Mouse (Mus musculus): ENCODE data around the gene Wdr81.
A peak's percentile ranks its signal among the peaks of the same experiment; 100 is the strongest.

Gene Wdr81

DNA sequence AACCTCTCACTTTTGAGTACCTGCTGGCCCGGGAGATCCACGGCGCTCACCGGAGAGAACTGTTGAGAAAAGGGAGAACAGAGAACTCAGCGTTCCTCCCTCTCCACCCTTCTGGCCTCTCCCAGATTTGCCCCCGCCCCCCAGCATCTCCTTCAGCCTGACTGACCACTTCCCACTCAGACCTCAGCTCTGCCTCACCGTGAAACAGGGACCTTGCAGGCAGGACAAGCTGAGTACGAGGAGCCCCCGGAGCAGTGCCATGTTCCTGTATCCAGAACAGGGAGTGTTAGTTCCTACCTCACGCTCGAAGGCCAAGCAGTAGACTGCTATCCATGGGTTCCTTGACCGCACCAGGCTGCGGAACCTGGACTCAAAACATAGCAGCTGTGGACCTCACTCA is 16.3 kb downstream of the Wdr81 start:
- no peak for DNase-seq (ENCODE audit: low spot score)

DNA sequence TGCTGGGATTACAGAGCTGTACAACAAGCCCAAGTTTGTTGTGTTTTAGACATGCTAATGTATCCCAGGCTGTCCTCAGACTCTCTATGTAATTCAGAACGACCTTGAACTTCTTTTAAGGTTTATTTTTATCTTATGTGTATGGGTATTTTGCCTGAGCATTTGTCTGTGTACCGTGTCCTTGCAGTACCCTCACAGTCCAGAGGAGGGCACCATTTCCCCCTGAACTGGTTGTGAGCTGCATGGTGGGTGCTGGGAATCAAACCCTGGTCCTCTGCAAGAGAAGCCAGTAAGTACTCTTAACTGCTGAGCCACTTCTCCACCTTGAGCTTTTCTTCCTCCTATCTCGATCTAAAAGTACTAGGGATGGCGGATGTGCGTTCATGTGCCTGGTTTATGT is 20.4 kb downstream of the Wdr81 start:
- DNase-seq (ENCODE audit: low spot score): no peak

DNA sequence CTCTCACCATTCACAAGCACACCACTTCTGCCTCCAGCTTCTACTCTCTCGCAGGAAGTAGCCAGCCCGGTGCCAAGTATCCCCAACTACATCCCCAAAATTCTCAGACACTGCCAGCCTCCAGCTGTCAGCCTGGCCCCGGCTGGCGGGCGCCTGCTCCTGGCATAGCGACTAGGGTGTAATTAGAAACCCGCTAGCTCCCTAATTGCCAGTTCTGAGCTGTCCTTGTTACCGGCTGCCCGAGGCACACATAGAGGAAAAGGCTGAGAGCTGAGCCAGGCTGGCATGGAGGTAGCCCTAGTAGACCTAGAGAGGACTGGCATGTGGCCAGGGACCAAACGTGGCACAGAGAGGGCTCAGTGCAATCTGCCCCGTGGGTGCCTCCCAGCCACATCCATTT is 23.2 kb downstream of the Wdr81 start:
- DNase-seq (ENCODE audit: low spot score): peak; percentile 29

DNA sequence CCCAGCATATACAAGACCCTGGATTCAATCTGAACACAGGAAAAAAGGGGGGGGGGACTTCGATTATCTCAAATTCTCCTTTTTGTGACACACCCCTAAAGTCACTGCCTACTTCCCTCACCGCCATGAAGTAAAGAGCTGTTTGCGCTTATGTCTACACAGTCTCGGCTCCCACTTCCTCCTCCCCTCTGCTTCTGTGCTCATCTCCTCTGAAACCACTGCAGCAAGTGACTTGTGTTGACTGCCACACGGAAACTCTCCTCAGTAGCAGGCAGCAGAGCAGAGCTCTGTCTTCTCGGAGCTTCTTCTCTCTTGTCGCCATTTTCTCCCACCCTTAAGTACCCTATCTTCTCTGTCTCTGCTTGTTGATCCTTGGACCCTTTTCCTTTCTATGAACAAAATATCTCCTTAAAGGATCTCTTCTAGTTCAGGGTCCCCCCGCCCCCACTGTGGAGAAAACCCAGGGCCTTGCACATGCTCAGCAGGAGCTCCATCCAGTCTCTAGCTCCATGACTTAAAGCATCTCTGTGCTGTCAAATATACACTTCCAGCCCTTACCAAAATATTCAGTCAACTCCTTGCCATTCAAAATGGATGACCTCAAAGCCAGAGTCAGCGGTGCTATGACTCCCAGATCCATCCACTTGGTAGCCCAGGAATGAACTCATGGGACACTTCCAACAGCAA is 25.4 kb downstream of the Wdr81 start:
- DNase-seq (ENCODE audit: low spot score): no peak

DNA sequence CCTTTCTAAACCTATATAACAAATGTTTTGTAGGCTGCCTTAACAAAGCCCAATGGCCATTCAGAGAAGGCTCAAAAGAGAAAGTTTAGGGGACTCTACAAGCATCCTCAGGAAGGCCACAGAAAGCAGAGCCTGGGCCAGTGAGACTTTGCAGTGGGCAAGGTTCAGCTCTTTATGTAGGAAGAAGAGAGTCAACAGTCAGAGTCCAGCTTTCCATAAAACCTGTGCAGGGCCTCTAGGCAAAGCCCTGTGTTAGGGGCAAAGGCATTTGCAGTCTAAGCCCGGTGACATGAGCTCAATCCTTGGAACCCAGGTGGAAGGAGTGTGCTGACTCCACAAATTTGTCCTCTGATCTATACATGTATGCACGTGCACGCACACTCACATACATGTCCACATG is 30.1 kb downstream of the Wdr81 start:
- no peak for DNase-seq (ENCODE audit: low spot score)

DNA sequence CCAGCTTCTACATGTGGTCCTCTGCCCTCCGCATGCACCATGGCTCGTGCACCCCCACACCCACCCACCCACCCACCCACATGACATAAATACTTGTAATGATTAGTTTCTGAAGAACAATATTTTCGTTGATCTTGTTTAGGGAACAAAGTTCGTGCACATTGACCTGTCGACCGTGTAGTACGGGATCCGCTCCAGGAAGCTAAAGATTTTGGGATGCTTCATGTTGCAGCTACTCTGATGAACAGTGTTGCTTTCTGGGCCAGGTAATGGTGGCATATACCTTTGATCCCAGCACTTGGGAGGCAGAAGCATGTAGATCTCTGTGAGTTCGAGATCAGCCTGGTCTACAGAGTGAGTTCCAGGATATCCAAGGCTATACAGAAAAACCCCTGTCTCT is 30.5 kb downstream of the Wdr81 start:
- no peak for DNase-seq (ENCODE audit: low spot score)

DNA sequence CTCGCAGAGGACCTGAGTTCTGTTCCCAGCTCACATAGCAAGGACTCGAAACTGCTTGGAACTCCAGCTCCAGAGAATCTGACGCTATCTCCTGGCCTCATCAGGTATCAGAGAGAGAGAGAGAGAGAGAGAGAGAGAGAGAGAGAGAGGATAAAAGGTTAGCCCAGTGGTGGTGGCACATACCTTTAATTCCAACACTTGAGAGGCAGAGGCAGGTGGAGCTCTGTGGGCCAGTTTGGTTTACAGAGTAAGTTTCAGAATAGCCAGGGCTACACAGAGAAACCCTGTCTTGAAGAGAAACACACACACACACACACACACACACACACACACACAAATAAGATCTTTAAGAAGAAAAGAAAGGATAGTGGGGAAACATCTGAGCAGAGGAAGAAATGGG is 31.4 kb downstream of the Wdr81 start:
- no peak for DNase-seq (ENCODE audit: low spot score)

DNA sequence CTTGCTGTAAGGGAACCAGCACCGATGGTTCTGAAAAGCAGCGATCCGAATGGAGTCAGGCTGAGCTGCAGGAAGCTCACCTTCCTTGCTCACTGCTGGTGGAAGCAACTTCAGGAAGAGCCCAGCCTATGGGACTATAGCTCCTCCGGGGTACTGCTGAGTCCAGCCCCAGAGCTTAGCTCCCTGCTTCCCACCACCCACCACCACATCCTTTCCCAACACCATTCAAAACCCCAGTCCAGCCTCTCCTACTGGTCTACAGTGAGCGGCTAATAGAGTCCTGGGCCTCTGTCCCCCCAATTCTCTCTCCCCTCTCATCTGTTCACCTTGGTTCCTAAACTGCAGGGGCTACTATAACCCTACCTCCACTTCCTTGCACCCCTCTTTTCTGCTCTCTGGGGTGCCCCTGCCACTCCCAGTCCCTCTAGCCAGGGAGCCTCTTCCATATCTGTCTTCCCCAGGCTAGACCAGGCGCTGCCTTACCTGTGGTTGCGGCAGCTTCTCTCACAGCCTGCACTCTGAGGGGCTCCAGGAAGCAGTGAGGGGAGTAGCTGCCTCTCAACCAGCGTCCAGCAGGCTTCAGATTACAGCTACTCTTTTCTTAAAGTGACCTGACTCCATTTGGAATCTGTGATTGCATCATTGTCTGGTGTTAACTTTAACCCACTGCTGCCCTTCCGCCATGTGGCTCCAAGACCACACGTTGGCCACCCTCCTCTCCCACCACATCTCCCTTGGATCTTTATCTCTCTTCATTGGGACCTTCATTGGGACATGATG is 32.3 kb downstream of the Wdr81 start, which contains the start of gene Serpinf1:
Serpinf1 (minus strand) TSS at position 689 of the 780 bp plus-strand sequence.
- no peak for DNase-seq (ENCODE audit: low spot score)

DNA sequence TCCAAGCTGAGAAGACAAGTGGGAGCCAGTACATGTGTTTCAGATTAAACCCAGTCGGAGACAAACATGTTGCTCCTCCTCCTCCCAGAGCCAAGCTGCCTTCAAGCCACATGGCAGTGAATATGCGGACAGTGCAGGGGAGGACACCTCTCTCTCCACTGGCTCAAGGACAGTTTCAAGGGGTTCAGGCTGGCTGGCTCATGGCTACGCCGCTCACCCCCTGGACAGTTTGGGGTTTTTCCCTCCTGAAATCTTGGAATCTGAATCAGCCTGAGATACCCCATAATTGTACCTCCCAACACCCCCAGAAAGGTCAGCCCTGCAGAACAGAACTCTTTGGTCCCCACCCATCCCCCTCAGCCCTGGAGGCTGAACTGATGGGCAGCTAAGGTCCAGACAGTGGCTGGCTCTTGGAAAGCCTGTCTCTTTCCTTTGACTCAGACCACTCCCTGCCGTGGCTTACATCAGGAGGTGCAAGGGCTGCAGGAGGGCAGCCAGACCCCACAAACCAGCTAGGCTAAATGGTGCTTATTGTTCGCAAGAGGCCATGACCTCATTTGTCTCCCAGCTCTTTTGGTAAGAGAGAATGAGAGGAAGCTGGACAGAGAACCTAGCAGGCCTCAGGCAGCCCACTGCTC is 33.0 kb downstream of the Wdr81 start:
- DNase-seq (ENCODE audit: low spot score): no peak

DNA sequence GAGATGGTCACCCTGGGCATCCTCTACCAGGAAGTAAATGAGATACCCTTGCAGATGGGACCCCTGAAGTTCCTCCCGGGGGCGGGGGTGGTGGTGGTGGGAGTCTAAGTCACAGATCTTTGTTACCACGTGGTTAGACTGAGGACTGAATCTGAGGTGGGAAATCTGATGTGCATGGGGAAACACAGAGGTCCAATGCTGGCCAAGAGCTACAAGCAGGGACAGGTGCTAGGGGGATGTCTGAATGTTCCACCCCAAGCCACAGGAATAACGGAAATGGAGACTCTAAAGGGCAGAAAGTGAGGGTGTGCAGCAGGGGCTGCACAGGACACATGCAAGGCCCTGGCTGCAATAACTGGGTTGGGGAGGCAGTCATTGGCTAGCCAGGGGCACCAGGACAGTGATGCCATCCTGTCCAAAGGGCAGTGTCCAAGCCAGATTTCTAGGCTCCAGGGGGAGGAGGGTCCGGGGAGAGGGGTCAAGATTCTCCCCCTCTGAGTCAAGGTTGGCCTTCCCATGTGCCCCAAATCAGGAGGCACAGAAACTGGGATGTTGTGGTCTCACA is 33.6 kb downstream of the Wdr81 start:
- no peak for DNase-seq (ENCODE audit: low spot score)

DNA sequence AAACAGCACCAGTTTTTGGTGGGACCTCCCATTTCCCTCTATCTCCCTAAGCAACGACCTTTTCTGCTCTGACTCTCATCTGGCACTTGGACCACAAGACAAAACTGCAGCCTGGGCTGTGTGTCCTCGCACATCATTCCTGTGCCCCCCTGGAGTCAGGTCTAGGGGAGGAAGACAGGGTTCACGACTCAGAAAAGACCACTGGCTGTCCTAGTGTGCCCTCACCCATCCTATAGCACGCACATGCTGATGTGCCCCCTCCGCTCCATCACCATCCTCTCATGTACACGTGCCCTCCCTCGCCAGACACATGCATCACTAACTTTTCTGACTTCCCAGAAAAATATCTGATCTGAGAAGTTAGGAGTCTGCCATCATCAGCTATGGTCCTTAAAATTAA is 34.5 kb downstream of the Wdr81 start:
- DNase-seq (ENCODE audit: low spot score): no peak

DNA sequence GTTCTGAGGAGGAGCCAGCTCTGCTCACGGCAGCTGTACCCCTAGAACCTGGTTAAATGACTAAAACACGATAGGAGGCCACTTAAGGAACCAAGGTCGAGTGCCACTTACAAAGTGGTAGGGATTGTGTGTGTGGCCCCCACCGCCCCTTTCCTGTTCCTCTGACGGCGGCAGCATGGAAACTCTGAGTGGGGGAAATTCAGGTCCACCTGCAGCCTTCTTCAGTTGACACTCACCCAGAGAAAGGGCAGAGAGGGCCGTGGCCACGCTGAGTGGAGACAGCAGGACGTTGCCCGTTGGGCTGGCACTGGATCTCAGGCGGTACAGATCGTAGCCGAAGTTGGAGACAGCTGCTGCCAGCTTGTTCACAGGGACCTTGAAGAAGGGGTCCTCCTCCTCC is 38.5 kb downstream of the Wdr81 start:
- DNase-seq (ENCODE audit: low spot score): no peak

DNA sequence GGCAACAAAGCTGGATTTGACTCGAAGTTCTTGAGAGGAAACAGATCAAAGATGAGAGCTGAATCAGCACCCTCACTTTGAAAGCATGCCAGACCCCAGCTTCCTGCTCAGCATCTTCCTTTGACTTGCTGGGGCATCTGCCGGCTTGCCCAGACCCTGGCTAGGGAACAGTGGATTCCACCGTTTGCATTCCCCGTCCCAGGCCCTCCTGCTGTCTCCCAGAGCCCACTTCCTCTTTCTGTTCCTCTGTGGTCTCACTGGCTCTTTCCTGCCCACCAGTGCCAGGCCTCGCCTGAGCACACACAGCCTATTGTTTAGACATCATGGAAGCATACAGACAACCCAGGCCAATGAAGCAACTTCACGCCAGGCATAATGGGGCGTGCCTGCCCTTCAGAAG is 39.4 kb downstream of the Wdr81 start:
- DNase-seq (ENCODE audit: low spot score): no peak

DNA sequence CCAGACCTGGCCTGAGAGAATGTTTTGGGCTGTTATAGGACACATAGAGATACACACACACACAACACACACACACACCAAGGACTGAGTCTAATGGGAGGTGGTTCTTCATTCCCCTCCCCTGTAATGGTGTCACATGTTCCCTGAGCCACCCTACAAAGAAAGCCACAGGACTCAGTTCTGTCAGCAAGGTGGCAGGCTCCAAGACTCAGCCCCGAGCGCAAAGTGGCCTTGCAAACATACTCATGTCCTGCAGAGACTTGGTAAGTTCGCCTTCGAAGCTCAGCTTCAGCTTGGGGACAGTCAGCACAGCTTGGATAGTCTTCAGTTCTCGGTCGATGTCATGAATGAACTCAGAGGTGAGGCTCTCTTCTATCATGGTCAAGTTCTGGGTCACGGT is 43.9 kb downstream of the Wdr81 start:
- no peak for DNase-seq (ENCODE audit: low spot score)

DNA sequence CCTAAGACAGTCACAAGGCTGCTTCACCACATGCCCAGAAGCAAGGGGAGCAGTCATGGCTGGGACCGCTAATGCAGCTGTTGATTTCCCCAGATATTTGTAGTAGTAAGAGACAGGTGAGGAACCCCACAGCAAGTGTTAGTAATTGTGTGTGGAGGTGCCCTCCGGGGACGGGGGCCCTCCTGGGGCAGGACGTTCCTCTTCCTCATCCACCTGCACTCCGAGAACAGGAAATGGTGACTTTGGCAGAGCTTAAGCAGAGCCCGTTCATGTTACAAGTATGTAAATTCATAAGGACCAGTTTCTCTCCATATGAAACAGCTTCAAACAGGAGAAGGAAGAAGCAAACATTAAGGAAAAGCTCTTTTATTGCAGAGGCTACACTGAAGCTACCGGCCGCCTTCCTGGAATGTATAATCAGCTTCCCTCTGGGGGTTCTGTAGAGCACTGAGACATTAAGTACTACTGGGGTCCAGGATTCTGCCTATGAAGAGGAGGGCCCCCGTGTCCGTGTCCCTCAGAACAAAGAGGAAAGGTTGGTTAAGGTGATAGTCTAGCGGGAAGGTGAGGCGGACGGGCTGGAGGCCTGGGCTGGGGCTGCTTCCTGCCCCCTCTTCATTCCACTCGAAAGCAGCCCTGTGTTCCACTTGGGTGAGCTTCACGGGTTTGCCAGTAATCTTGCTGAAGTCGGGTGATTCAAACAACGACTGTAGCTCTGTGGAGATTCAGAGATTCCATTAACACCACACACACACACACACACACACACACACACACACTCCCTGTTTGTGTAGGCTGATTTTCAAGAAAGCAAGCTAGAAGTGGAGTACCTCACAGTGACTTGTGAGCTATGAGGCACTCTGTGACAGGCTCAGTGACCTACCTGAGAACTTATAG is 44.6 kb downstream of the Wdr81 start:
- no peak for DNase-seq (ENCODE audit: low spot score)

DNA sequence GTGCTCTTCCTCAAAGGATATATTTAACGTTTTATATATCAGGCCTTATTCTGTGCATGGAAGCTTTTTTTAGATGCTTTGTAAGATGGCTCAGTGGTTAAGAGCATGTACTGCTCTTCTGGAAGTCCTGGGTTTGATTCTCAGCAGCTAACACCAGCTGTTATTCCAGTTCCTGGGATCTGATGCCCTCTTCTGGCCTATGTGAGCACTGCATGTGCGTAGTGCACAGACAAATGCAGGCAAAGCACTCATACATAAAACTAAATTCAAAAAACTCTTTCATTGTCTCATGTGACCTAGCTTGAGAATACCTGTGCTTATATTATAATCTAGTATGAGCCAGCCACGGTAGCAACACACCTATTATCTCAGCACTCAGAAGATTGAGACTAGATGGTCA is 47.7 kb downstream of the Wdr81 start:
- DNase-seq (ENCODE audit: low spot score): no peak

DNA sequence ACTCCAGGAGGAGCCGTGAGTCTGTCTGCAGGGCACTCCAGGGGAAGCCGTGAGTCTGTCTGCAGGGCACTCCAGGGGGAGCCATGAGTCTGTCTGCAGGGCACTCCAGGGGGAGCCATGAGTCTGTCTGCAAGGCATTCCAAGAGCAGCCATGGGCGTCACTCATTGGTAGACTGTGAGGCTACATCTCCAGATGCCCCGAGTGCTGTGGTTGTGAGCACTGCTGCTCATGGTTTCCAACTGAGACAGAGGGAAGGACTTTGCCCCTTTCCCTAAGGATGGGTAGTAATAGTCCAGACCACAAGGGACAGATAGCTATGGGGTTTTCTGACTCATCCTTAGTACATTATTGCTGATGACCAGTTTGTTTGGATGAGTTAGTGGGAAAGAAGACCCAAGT is 48.4 kb downstream of the Wdr81 start:
- DNase-seq (ENCODE audit: low spot score): no peak

DNA sequence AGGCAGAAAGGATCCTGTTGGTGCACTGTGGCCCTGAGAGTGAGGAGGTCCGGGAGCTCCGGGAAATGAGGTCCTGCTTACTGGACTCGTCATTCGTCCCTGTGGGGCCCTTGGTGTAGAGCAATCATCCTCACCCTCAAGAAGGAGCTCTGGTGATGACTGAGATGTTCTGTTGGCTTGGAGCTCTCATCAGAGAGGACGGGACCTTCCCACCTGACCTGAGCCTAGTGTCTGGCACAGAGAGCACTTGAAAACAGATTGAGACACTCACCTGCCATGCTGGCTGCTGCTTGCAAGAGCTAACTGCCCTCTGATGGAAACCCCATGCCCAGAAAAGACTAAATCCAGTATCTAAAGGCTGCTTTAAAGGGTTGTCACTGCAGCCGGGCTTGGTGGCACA is 49.7 kb downstream of the Wdr81 start:
- no peak for DNase-seq (ENCODE audit: low spot score)

DNA sequence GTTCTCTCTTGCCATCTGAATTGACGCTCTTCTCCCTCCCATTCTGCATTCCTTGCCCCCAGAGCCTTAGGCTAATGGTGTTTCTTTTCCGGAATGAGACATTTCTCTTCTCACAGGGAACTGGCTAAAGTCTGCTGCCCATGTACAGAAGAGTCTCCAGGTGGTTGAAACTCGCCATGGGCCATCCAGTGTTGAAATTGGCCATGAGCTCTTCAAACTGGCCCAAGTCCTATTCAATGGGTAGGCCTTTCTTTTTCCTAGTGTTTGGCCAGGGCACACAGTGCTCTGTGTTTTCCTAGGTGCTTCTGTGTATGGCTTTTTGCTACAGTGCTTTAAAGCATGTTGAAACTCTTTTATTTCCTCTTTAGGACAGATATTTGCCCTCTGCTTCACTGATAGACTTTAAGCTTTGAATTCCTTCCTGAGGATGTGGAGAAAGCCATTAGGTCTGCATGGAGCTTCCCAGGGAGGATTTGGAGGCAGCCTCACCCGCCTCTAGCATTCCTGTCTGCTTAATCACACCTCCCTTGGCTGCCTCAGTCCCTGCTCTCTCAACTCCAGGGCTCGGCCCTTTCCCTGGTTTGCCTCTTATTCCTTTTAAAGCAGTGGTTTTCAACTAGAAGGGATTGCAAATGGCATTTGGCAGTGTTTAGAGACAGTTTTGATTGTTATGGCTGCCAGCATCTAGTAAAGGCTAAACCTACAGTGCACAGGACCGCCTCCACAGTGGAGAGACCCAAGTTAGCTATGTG is 51.0 kb downstream of the Wdr81 start:
- no peak for DNase-seq (ENCODE audit: low spot score)

DNA sequence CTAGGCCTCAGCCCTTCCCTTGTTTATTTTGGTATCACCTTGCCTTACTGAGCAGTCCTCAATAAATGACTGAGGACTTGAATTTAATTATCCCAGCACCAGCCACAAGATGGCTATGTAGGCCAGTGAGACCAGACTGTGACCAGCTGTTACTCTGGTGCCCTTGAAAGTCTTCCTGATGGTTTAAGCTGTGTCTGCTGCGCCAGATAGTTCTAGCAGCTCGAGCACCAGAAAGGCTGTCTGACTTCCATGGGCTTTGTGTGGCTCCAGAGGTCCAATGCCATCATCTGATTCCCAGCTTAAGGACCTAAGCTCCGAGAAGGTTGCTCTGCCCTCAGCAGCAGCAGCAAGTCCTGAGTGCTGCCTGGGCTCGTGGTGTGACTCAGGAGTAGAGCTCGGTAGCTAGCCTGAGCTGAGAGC is 52.2 kb downstream of the Wdr81 start:
- DNase-seq (ENCODE audit: low spot score): peak; percentile 70

DNA sequence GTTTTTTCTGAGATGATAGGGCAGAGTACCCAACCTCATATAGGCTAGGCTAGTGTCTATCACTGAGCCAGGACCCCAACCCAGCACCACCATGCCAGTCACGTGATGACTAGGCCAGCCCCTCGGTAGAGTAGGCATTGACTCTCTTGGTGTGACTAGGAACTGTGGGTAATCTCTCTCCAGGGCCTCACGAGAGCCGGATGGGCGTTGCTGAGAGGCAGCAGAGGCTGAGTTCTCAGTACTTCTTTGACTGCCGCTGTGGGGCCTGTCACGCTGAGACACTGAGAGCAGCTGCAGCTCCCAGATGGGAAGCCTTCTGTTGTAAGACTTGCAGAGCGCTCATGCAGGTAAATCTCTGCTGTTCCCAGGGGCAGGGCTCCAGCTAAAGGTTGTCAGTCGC is 54.4 kb downstream of the Wdr81 start:
- DNase-seq (ENCODE audit: low spot score): no peak

Data from MN1 (cell line).